Mouse (Mus musculus): ENCODE data around the gene Gm20532.

DNA sequence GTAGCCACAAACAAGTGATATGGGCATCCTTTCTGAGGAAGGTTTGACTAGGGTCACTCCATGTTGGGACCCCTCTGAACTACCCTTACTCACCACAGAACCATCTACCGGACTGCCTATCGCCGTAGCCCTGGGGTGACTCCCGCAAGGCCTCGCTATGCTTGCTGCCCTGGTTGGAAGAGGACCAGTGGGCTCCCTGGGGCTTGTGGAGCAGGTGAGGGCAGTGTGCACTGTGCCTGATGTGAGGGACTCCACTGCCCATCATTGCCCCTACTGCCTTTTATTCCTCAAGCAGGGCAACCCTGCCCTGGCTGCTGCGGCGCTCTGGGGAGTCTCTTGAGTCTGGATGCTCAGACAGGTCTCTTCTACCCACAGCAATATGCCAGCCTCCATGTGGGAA is 3.8 kb downstream of the Gm20532 start:
- no peak for TF ChIP-seq CTCF (IDR thresholded peaks at IDR 0.05; ENCODE audit: borderline replicate concordance, insufficient read depth, low read length)
- no peak for TF ChIP-seq POLR2A (IDR thresholded peaks at IDR 0.05; ENCODE audit: low read depth, low read length)

Measured in embryonic fibroblast, embryonic 13.5 days (primary cell).